Mouse (Mus musculus) CD4-positive, CD25-positive, alpha-beta regulatory T cell, adult 9 weeks (primary cell): Measurements from ENCODE around the gene Tas2r104. TPM values are rescaled to one million over a fixed set of nuclear protein-coding genes. Genes with fewer than 3 reads are reported as not detected.

Experiments
- polyA plus RNA-seq: library from polyadenylated mRNA; unstranded; fragments of 100-300 nt; shearing (Covaris generic); gene quantifications from one replicate; pipeline ENCODE4 v1.2.1, GENCODE M21; 2017

Tas2r104 gene
- not detected for polyA plus RNA-seq

DNA sequence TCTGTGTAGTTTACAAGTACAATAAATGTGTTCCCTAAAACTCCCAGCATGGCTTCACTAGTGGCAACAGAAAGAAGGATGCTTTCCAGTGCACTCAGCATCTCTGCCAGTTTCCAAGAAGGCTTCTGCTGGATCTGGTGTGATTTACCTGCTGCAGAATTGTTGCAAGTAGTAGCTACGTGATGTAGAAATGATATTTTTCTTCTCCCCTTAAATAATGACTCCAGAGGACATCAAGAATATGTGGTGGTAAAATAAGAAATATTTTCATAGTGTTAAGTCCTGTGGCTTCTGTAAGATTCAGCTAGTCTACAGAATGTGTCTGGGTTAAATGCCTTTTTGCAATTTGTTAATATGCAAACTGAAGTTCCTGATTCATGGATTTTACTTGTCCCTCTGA, at the start of gene Tas2r104:
Gene Tas2r104 (minus strand): TSS at position 101 of the 400 bp plus-strand sequence.

DNA sequence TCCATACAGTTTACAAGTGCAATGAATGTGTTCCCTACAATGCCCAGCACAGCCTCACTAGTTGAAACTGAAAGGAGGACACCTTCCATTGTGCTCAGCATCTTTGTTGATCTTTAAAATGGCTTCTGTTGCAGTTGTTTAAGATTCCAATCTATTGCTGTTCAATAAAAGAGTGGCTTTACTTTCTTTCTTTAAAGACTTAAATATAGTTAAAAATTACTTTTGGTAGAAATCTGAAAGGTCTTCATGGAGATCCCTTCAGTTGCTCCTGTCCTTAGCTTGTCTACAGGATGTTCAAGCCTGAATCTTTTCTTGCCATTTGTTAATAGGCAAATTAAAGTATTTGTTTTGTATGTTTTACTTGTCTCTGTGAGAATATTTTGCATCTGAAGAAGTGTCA, 4.4 kb upstream of the Tas2r104 start, which contains the start of gene Tas2r114:
Gene Tas2r114 (minus strand): TSS at position 101 of the 400 bp plus-strand sequence.

DNA sequence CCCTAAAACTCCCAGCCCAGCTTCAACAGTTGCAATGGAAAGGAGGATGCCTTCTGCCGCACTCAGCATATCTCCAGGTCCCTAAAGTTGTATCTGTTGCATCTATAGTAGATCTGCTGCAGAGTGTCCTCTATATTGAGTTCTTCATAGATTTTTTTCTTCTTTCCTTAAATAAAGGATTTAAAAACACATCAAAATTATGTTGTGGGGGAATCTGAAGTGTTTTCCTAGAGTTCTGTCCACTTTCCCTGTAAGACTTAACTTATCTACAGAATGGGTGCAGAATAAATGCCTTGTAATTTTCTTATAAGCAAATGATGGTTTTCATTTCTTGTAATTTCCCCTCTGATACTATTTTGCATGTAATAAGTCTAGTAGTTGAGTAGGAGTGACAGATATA, 1.9 kb upstream of the Tas2r104 start, which contains the start of gene Tas2r105:
Gene Tas2r105 (minus strand): TSS at position 101 of the 400 bp plus-strand sequence.

DNA sequence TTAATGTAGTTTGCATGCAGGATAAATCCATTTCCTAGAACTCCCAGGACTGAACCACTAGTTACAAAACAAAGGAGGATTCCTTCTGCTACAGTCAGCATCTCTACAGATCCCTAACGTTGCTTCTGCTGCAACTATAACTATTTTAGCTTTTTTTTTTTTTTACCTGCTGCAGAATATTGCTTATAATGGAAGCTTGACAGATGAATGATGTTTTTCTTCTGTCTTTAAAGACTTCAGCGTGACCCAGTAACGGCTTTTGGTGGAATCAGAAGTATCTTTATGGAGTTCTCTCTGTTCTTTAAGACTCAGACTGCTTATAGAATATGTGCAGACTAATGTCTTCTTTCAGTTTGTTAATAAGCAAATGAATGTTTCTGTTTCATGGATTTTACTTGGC, 6.8 kb downstream of the Tas2r104 start, which contains the start of gene Tas2r106:
Gene Tas2r106 (minus strand): TSS at position 101 of the 400 bp plus-strand sequence.

DNA sequence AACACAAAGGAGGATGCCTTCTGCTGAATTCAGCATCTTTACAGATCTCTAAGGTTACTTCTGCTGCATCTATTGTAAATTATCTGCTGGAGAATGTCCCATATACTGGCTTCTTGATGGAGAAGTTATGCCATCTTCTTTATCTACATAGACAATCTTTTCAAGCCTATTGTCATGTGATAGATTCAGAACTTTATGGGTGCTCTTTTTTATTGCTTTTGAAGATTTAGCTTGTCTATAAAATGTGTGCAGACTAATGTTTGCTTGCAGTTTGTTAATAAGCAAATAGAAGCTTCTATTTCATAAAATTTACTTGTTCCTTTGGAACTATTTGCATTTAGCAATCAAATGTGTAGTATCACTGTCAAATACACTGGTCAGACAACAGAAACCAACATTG, 25.5 kb downstream of the Tas2r104 start, which contains the start of gene Tas2r107:
Gene Tas2r107 (minus strand): TSS at position 101 of the 400 bp plus-strand sequence.

Other genes starting within 250 kb of the Tas2r104 start
- gene 5430401F13Rik, start 199.3 kb downstream of the Tas2r104 start, polyA plus RNA-seq, result not detected
- 0.47 TPM for gene Gm6619, start 199.3 kb downstream of the Tas2r104 start, polyA plus RNA-seq
- not detected for gene Tas2r130, start 54.8 kb downstream of the Tas2r104 start, polyA plus RNA-seq
- gene Tas2r107, start 25.6 kb downstream of the Tas2r104 start, polyA plus RNA-seq, result not detected
- gene Tas2r106, start 6.9 kb downstream of the Tas2r104 start, polyA plus RNA-seq, result not detected
- gene Tas2r105, start 1.8 kb upstream of the Tas2r104 start, polyA plus RNA-seq, result not detected
- gene Tas2r114, start 4.3 kb upstream of the Tas2r104 start, polyA plus RNA-seq, result not detected